Mouse (Mus musculus) layer of hippocampus, adult 11-12 months (tissue): ENCODE results near the gene Nek10.
"Not testable (repeated sequence)": the region's sequence is repeated elsewhere in the genome, so short reads cannot be mapped to it uniquely, and the experiment has no call there.

Experiments
- DNase-seq: peaks from one replicate; pipeline ENCODE4 v3.0.0; 2022; ENCODE audit warnings: low spot score

Nek10 gene

DNA sequence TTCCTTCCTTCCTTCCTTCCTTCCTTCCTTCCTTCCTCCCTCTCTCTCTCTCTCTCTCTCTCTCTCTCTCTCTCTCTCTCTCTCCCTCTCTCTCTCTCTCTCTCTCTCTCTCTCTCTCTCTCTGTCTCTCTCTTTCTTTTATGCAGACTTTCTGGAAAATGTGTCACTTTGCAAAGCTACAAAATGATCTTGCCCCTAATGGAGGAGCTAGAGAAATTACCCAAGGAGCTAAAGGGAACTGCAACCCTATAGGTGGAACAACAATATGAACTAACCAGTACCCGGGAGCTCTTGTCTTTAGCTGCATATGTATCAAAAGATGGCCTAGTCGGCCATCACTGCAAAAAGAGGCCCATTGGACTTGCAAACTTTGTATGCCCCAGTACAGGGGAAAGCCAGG is at the start of gene Nek10:
Nek10 (plus strand) TSS at position 301 of the 400 bp plus-strand sequence.
- DNase-seq, result not testable (repeated sequence)

- DNase-seq, result no peak
These were observed 22.0 kb upstream of the Nek10 start for GRCm38 (mm10) chr14:14781169-14781568.

DNA sequence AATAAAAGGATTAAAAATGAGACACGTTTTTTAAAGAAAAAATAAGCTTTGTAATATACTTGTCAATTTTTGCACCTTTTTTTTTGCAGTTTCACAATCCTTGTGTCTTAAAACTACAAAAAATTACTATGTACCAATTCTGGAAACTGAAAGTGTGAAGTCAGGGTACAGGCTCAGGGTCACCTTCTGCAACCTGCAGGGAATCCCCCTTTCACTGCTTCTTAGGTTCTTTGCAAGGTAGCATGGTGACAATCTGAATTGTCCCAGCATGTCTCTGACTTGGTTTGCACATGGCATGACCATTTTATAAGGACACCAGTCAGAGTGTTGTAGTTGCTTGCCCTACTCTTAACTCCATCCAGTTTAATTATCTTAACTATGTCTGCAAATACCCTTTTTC is 19.0 kb upstream of the Nek10 start:
- no peak for DNase-seq

DNA sequence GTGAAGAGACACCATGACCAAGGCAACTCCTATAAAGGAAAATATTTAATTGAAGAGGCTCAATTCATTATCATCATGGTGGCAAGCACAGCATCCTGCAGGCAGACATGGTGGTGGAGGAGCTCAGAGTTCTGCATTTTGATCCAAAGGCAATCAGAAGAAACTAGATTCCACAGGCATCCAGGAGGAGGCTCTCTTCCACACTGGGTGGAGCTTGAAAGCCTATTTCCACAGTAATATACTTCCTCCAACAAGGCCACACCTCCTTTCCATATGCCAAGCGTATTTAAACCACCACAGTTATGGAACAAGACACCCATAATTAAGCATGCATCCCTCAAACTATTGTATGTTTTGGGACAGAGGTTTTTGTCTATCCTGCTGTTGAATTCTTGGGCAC is 16.2 kb upstream of the Nek10 start:
- no peak for DNase-seq

DNA sequence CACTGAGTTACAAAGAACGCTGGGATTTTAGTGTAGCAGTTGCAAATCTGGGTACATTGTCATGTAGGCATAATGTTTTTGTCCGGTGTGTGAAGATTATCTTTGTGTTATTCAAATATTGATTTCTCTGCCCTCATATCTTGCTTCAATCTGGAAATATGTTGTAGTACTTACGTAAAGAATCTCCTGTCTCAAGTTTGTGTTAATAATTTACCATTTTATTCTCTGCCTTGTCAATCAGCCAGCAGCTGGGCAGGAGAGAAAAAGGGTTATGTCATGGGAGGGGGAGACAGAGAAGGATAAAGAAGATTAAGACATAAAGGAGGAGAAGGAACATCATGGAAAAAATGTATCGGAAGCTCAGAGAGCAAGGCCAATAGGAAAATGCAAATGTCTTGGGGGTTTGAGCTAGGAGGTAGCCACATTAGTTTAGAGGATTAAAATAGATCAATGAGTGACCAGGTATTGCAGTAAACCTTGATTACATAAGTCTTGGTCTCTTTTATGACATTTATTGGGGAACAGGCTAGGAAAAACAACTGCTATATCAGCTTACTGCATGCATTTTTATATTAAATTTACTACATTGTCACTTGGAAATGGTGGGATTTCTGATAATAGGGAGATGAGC is 13.3 kb upstream of the Nek10 start:
- DNase-seq, result no peak

GRCm38 (mm10) chr14:14799861-14800260 is 3.4 kb upstream of the Nek10 start:
- no peak for DNase-seq

GRCm38 (mm10) chr14:14800332-14800731 is 2.9 kb upstream of the Nek10 start:
- DNase-seq, result no peak

GRCm38 (mm10) chr14:14800810-14801209 is 2.4 kb upstream of the Nek10 start:
- no peak for DNase-seq

- peak; percentile 63 for DNase-seq
These were observed 804 bp downstream of the Nek10 start for GRCm38 (mm10) chr14:14803921-14804517.

DNA sequence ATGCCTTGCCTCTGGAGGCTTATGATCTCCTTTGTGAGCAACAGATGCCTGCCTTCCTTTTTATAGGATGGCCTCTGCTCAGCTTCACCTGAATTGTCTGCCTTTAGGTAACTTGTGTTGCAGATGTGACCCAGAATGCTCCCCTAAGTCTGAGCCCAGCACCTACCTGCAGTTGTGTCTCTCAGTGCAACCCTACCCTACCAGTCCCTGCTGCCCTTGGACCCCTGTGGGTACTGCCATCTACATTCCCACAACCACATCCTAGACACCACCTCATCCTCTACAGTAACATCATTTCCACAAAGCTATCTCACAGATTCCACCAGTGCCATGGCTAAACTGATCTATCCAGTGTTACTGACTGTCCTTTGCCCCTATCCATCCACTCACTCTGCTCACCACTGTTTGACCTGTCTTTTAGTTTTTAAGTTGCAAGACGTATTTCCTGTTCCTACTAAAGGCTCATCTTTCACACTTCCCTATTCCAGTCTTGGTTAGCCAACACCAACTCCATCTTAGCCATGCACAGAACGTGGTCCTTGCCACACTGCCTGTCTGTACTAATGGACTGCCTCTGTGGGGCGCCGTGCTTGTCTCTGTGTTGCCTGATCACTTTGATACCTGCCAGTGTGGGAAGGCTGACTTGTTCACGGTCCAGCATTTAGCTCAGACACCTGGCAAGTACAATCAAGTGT is 1.4 kb downstream of the Nek10 start:
- DNase-seq, result no peak

- DNase-seq, result peak; percentile 60
These were observed 29.5 kb downstream of the Nek10 start for GRCm38 (mm10) chr14:14832520-14833240.

DNA sequence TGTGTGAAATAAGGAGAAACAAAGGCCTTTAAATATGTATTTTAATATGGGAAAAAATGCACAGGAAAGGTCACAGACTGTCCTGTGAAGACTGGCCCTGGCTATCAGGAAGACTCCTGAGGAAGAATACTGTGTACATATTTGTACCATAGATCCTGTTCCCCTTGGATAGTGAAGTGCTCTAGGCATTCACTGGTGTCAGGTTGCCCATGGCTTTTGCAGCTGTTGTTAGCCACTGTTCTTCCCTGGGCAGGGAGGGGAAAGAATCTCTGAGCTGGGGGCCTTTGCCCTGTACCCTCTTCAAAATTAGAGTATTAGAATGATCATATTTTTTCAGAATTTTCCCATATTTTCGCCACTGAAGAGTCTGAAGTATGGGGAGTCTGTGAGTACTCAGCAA is 30.3 kb downstream of the Nek10 start:
- DNase-seq, result no peak

GRCm38 (mm10) chr14:14834266-14834665 is 31.1 kb downstream of the Nek10 start:
- DNase-seq, result peak; percentile 64

DNA sequence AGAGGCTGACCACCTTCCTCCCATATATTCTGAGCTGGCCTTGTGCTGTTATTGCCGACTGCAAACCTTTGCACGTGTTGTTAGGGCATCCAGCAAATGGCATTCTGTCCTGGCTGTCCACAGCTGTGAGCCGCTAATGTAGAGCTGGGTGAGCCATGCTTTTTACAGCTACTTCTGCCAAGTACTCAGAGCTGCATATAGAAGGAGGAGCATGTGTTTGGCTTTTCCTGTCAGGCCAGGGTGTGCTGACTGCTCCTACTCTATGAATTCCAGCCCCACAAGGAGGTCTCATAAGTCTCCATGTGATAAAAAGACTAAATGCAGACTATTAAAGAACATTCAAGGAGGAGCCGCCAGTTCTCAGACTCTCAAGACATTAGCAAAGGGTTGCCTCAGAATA is 34.4 kb downstream of the Nek10 start:
- no peak for DNase-seq

- DNase-seq, result no peak
These were observed 34.9 kb downstream of the Nek10 start for GRCm38 (mm10) chr14:14838109-14838508.

GRCm38 (mm10) chr14:14842734-14843530 is 39.7 kb downstream of the Nek10 start:
- peak; percentile 36 for DNase-seq

GRCm38 (mm10) chr14:14852838-14853237 is 49.6 kb downstream of the Nek10 start:
- no peak for DNase-seq

GRCm38 (mm10) chr14:14860331-14860730 is 57.1 kb downstream of the Nek10 start:
- no peak for DNase-seq

GRCm38 (mm10) chr14:14863690-14864356 is 60.6 kb downstream of the Nek10 start:
- peak; percentile 84 for DNase-seq

DNA sequence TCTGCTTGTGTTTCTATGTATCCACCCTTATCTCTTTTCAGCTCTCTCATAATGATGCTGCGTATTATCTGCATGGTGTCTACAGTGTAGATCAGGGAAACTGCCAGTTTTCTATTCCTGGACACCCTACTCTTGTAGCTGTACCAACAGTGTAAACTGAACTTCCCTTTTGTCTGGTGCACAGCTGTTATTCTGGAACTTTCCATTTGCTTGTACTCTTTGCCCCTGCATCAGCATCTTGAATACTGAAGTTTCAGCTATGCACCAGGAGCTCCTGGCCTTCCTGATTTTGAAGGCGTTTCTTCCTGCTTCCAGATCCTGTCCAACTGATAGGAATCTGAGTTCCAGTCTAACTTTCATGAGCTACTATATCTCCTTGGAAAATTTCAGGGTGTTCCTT is 66.0 kb downstream of the Nek10 start:
- no peak for DNase-seq

GRCm38 (mm10) chr14:14870059-14870458 is 66.8 kb downstream of the Nek10 start:
- DNase-seq, result peak; percentile 37
